Mouse (Mus musculus) cerebellum, adult 18-20 months (tissue): ENCODE results near the gene Prr5.
"Not testable (repeated sequence)": the region's sequence is repeated elsewhere in the genome, so short reads cannot be mapped to it uniquely, and the experiment has no call there.

Experiments used
- DNase-seq, 2 experiments: peaks; one replicate each; pipeline ENCODE4 v3.0.0; 2021

The Prr5 gene

GRCm38 (mm10) chr15:84715132-84715531 is 45.7 kb downstream of the Prr5 start:
- no peak for DNase-seq

DNA sequence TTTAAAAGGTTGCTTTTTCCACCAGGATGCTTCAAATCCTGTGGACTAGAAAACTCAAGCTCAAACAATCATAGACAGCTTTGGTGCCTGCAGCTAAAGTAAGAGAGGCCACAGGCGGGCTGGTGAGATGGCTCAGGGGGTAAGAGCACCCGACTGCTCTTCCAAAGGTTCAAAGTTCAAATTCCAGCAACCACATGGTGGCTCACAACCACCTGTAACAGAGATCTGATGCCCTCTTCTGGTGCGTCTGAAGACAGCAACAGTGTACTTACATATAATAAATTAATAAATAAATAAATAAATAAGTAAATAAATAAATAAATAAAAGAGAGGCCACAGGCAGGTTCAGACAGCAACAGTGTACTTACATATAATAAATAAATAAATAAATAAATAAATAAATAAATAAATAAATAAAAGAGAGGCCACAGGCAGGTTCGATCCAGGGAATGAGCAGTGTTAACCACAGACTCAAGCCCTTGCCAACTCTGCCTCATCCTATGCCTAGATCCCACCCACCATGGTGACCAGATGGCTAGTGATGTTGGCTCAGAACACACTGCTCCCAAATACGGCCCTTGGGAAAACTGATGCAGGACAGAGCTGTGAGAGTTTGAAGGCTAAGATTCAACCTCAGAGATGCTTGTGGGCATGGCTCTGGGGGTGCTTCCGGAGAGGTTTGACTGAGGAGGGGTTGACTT is 48.3 kb downstream of the Prr5 start:
- not testable (repeated sequence) for DNase-seq

DNA sequence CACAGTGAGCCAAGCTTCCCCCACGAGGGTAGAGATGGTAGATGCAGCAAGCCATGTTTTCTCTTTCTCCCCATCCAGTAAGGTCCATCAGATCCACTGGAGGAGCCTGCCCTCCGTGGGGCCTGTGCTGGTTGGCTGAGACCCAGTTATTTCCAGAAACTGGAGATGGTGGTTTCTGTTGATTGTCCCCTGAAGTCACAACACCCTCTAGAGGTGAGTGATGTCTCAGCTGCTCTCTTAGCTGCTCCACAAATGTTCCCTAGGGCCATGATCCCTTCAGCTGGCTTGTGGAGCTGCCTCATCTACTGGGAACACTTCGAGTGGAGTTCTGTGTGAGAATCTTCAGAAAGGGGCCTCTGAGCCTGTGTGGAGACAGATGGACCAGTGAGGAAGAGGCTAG is 49.4 kb downstream of the Prr5 start:
- DNase-seq = no peak

DNA sequence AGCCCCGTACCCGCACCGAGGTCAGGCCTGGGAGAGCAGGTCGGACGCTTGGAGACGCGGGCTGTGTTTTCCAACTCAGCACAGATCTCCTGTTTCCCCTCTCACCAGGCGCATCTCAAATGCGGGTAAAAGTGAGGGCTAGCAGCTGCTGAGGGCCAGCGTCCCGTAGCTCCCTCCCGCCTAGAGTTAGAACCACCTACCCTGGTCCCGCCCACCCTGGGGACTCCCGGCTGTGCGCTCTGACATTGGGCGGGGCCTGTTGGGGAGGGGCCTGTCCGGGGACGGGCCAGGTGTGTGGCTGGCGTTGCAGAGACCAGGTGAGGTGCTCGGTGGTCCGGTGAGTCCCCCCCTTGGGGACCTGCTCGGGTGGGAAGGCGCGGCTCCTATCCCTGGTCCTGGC is 50.4 kb downstream of the Prr5 start, which contains the start of gene Arhgap8:
Gene Arhgap8 (plus strand): TSS at position 262 of the 400 bp plus-strand sequence.
- DNase-seq = no peak

- DNase-seq = no peak
Measured at GRCm38 (mm10) chr15:84720291-84721204, 51.1 kb downstream of the Prr5 start.

- DNase-seq = not testable (repeated sequence)
Measured at GRCm38 (mm10) chr15:84723656-84724055, 54.2 kb downstream of the Prr5 start.

DNA sequence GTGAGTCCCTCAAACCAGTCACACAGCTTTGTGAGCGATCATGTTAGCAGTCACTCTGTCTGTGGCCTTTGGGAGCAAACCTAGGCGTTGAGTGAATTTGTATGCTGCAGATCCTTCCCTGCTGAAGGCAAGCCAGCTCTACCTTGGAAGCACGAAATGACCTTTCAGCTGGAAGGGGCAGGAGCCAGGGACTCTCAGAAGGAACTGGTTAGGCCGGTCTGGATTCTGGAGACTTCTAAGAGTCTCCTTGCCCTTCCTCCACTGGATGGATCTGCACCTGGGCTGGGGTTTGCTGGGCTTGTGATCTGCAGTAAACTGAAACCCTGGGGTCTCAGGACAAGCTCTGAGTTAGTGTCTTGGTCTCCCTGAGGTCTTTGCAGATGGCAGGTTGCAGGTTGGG is 54.8 kb downstream of the Prr5 start:
- DNase-seq = no peak

DNA sequence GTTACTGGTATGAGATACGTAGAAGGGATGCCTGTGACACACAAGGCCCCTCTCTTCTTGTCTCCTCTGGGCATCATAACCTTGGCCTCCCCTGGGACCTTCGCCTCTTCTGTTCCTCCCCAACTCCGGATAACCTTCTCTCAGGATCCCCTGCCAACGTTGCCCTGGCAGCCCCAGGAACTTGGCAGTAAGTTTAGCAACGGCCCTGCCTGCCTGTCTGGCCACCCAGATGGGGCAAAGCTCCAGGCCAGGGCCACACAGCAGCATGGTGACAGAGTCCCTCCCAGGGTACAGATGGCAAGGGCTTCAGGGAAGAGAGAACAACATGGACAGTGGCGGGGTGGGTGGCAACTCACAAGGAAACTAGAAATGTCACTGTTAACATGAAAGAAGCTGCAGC is 60.3 kb downstream of the Prr5 start:
- peak in 1 of 2 experiments; percentile 14 for DNase-seq

DNA sequence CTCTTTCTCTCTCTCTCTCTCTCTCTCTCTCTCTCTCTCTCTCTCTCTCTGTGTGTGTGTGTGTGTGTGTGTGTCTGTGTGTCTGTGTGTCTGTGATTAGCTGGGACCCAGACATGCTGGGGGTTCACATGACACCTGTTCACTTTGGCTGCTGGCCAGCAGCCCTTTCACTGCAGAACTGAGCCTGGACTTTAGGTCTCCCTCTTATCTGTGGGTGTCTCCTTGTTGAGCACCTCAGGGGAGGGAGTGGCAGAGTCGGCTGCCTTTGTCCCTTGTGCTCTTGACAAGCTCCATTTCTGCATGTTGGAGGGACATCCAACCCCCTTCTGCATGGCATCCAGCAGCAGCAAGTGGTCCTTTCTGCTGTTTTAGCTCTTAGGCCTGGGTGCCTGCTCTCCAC is 61.5 kb downstream of the Prr5 start:
- no peak for DNase-seq

DNA sequence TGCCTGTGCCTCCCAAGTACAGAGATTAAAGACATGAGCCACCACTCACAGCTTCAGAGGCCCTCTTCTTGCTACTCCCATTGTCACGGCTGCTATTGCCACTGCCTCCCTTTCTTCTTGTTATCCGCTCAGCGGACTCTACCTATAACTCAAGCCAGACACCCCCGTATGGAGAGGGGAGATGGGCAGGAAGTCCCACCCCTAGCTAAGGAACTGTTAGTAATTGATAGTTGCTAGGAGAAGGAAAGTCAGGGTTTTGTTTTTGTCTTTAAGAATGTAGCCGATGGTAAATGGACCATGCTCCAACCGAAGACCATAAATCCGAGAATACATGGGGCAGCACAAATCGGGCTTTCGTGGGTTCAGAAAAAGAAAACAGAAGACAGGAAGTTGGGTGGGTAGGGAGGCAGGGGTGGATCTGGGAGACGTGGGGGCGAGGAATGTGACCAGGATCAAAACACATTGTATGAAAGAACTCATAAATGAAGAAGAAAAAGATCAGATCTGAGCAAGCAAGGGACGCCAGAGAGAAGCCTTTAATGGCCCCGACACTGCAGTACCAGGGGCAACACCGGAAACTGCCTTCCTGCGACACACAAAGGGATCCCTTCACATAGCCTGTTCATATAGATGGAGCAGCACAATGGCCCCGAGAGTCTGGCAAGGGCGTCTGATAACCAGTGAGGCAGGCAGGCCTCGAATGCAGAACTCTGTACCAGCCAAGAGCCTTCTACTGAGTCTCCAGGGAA is 62.4 kb downstream of the Prr5 start:
- no peak for DNase-seq

DNA sequence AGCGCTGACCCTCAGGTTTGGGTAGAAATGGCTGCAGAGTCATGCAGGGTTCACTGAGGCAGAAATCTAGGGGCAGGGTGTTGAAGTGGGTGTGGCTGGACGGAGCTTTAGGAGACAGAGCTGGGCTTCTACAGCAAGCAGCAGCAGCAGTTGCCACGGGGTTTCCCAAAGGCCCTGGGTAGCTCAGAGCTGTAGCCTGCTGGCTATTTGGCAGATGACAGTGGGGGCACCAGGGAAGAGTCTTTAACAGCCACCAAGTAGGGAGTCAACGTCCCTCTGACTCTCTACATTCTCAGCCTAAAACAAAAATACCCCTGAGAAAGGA is 63.0 kb downstream of the Prr5 start:
- no peak for DNase-seq

- DNase-seq = no peak
Measured at GRCm38 (mm10) chr15:84736346-84736993, 67.0 kb downstream of the Prr5 start.

DNA sequence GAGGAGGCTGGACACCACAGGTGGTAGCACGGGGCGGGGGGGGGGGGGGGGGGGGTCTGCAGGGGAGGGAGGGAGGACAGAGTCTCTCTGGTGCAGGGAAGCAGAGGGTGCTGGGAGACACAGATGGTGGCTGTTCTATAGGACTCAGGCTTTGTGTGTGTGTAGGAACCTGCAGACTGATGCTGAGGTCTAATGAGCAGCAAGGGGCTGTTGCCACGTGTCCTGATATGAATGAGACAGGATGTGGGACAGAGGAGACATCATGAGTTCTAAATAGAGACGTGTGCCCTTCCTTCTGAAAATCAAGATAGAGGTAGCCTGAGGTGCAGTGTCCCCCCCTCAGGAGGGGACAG is 67.5 kb downstream of the Prr5 start:
- no peak for DNase-seq

- DNase-seq = no peak
Measured at GRCm38 (mm10) chr15:84738246-84738645, 68.8 kb downstream of the Prr5 start.

GRCm38 (mm10) chr15:84741573-84741972 is 72.2 kb downstream of the Prr5 start:
- no peak for DNase-seq

DNA sequence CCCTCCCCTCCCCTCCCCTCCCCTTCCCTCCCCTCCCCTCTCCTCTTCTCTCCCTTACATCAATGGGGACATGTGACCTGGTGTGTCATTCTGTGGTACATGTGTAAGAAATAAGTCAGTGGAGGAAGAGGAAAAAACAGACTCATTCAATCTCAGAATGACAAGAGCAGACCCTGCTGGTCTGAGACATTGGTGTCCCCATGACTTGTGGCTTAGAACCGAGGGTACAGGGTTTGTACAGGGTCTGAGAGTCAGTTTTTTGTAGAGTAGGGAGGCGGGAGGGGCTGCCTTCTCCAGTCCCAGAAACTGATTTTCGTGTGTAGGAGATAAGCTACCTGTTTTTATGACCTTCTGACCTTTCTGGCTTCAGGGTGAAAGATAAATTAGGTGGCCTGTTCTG is 73.9 kb downstream of the Prr5 start:
- no peak for DNase-seq

DNA sequence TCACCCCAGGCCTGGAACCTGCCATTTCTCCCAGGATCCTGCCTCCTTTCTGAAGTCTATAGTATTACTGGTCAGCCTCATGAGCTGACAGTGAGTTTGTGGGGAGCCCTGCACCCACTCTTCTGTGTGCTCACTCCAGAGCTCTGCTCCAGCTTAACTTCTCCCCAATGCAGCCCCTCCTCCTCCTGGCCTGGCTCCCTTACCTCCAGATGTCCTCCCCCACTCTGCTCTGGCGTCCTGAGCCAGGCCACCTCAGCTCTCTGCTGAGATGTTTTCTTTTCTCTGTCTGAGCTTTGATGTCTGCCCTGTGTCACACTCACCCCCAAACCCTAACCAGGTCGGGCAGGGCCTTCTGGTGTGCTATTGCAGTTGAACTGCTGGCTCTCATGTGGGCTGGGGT is 74.9 kb downstream of the Prr5 start:
- no peak for DNase-seq

DNA sequence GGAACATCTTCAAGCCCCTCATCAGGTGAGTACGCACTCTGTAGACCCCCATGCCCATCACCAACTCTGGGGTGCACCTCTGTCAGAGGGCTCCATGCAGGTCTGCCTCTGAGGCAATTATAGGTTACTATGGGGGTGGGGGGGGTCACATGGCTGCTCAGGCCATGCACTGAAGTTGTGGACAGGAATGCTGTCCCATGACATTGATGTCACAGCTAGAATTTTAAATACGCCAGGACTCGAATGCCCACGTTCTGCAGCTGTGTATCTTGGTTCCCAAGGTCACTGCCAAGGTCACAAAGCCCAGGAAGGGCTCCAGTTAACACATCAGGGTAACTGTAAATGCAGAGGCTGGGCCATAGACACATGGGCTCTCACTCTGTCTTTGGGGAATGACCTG is 76.4 kb downstream of the Prr5 start:
- no peak for DNase-seq
